Mouse (Mus musculus) liver, embryonic 11.5 days (tissue): ENCODE measurements around the gene Ptprn. TPM values are rescaled to one million over a fixed set of nuclear protein-coding genes. Genes with fewer than 3 reads are reported as not detected.

Source experiments
- ATAC-seq: fragments of 200-750 bp; cut with Nextera tagmentation; replicated peaks from 2 replicates; pipeline ENCODE4 v1.8.0; 2017; ENCODE audit warnings: moderate number of reproducible peaks, mild to moderate bottlenecking, moderate TSS enrichment, moderate library complexity; ENCODE audit not compliant: low FRiP score
- DNase-seq: peaks from one replicate; pipeline ENCODE4 v3.0.0-alpha.2; 2017; ENCODE audit warnings: low spot score
- H3K27ac ChIP-seq: fragments of 300-500 bp; sonication (generic); 2 replicates; pipeline ENCODE4 v1.5.1; 2014; ENCODE audit warnings: mild to moderate bottlenecking, low read depth, low read length, control low read depth
- H3K27me3 ChIP-seq: fragments of 300-500 bp; sonication (generic); replicated peaks from 2 replicates; pipeline ENCODE4 v1.6.1; 2014; ENCODE audit warnings: low read length, mixed read lengths; ENCODE audit not compliant: control insufficient read depth, insufficient read depth
- H3K36me3 ChIP-seq: fragments of 300-500 bp; sonication (generic); 2 replicates; pipeline ENCODE4 v1.6.1; 2014; ENCODE audit warnings: mild to moderate bottlenecking, low read length, moderate library complexity, mixed read lengths; ENCODE audit not compliant: control insufficient read depth, insufficient read depth
- H3K4me1 ChIP-seq: fragments of 300-500 bp; sonication (generic); replicated peaks from 2 replicates; pipeline ENCODE4 v1.6.1; 2014; ENCODE audit warnings: low read length, mixed read lengths; ENCODE audit not compliant: control insufficient read depth, insufficient read depth
- H3K4me2 ChIP-seq: fragments of 300-500 bp; sonication (generic); 2 replicates; pipeline ENCODE4 v1.6.1; 2014; ENCODE audit warnings: mild to moderate bottlenecking, control low read depth, moderate library complexity
- H3K4me3 ChIP-seq: fragments of 300-500 bp; sonication (generic); 2 replicates; pipeline ENCODE4 v1.5.1; 2014; ENCODE audit warnings: low read depth, low read length, control low read depth
- H3K9ac ChIP-seq: fragments of 300-500 bp; sonication (generic); 2 replicates; pipeline ENCODE4 v1.6.1; 2014; ENCODE audit warnings: low read depth, low read length, control low read depth
- H3K9me3 ChIP-seq: fragments of 300-500 bp; sonication (generic); 2 replicates; pipeline ENCODE4 v1.6.1; 2016; ENCODE audit warnings: low read length, inconsistent platforms, mixed read lengths; ENCODE audit not compliant: control insufficient read depth
- WGBS: fragments of 180-500 bp; shearing (Covaris S2); extraction: QIAGEN DNeasy Blood & Tissue Kit; methylation state at CpG from one replicate; pipeline ENCODE4 v1.1.7; 2014; 5-methylcytosine and 5-hydroxymethylcytosine counted together
- polyA plus RNA-seq: library from polyadenylated mRNA; unstranded; fragments of >200 nt; fragmentation: Nextera tagmentation; extraction: Ambion mirVana; gene quantifications from 2 replicates; pipeline ENCODE4 v1.2.1, GENCODE M21; 2014

The Ptprn gene
- polyA plus RNA-seq = 0.55 and 1.0 TPM in 2 replicates

GRCm38 (mm10) chr1:75264091-75264880 lies at the start of gene Ptprn:
TSS of gene Ptprn (minus strand) at chr1:75264502.
- WGBS = 11% methylated on average over 31 of the region's 32 CpGs
- Histone ChIP-seq H3K4me3 (no peak within 1 kb of the TSS), H3K9ac (no peak within 1 kb of the TSS), H3K36me3 (no peaks in the 10 kb centered on the region), H3K27ac (no peak within 1 kb of the TSS), H3K4me2 (peak within 1 kb of the TSS; percentile 46), H3K4me1 (no peaks in the 10 kb centered on the region; the same call in 1 of the 2 replicates), H3K27me3 (peaks cover 39% of the 10 kb centered on the region), H3K9me3 (no peaks in the 10 kb centered on the region)
- DNase-seq = no peak
- ATAC-seq = no peak

- Histone ChIP-seq H3K27me3 (no peaks in the 10 kb centered on the region), H3K4me1 (peaks cover 12% of the 10 kb centered on the region), H3K4me3 (no peak overlapping the region), H3K27ac (no peak overlapping the region), H3K9me3 (no peaks in the 10 kb centered on the region), H3K9ac (no peak overlapping the region), H3K4me2 (no peak overlapping the region), H3K36me3 (peaks cover 21% of the 10 kb centered on the region)
- WGBS = 93% methylated on average over 6 of the region's 6 CpGs
- no peak for ATAC-seq
- no peak for DNase-seq
Observed at GRCm38 (mm10) chr1:75311694-75312093, 47.4 kb upstream of the Ptprn start.

- no peak overlapping the region for H3K27ac ChIP-seq
- H3K27me3 ChIP-seq = no peaks in the 10 kb centered on the region
- no peak overlapping the region for H3K9ac ChIP-seq
- no peak for DNase-seq
- WGBS = 68% methylated on average over 2 of the region's 2 CpGs
- H3K4me2 ChIP-seq = no peak overlapping the region
- H3K36me3 ChIP-seq = peaks cover 6% of the 10 kb centered on the region; the same call in 1 of the 2 replicates
- no peaks in the 10 kb centered on the region for H3K9me3 ChIP-seq
- H3K4me3 ChIP-seq = no peak overlapping the region
- no peak for ATAC-seq
- no peaks in the 10 kb centered on the region for H3K4me1 ChIP-seq
Observed at GRCm38 (mm10) chr1:75304662-75305061, 40.4 kb upstream of the Ptprn start.

GRCm38 (mm10) chr1:75294294-75294693 lies 30.0 kb upstream of the Ptprn start:
- Histone ChIP-seq H3K27ac (no peak overlapping the region), H3K4me1 (no peaks in the 10 kb centered on the region), H3K4me2 (no peak overlapping the region), H3K27me3 (no peaks in the 10 kb centered on the region), H3K9ac (no peak overlapping the region), H3K4me3 (no peak overlapping the region), H3K9me3 (no peaks in the 10 kb centered on the region), H3K36me3 (no peaks in the 10 kb centered on the region)
- WGBS = 58% methylated on average over 5 of the region's 5 CpGs
- DNase-seq (no peak), ATAC-seq (no peak)

GRCm38 (mm10) chr1:75293331-75293701 lies 29.0 kb upstream of the Ptprn start:
- Histone ChIP-seq H3K27ac (peak overlapping the region; percentile 45; the same call in 1 of the 2 replicates), H3K9ac (no peak overlapping the region), H3K4me3 (no peak overlapping the region), H3K4me2 (no peak overlapping the region), H3K9me3 (no peaks in the 10 kb centered on the region), H3K27me3 (no peaks in the 10 kb centered on the region), H3K36me3 (no peaks in the 10 kb centered on the region), H3K4me1 (no peaks in the 10 kb centered on the region)
- DNase-seq = no peak
- WGBS = 79% methylated on average over 5 of the region's 5 CpGs
- no peak for ATAC-seq

GRCm38 (mm10) chr1:75292476-75293330 lies 28.4 kb upstream of the Ptprn start:
- Histone ChIP-seq H3K36me3 (no peaks in the 10 kb centered on the region), H3K4me2 (no peak overlapping the region), H3K4me1 (no peaks in the 10 kb centered on the region), H3K27me3 (no peaks in the 10 kb centered on the region), H3K27ac (peak overlapping the region; percentile 45; the same call in 1 of the 2 replicates), H3K9me3 (no peaks in the 10 kb centered on the region), H3K9ac (no peak overlapping the region), H3K4me3 (no peak overlapping the region)
- DNase-seq = peak; percentile 34
- no peak for ATAC-seq
- 35% methylated on average over 12 of the region's 12 CpGs for WGBS

GRCm38 (mm10) chr1:75291321-75291720 lies 27.0 kb upstream of the Ptprn start:
- WGBS = 85% methylated on average over 8 of the region's 8 CpGs
- H3K9me3 ChIP-seq = no peaks in the 10 kb centered on the region
- no peak overlapping the region for H3K27ac ChIP-seq
- no peaks in the 10 kb centered on the region for H3K36me3 ChIP-seq
- H3K4me2 ChIP-seq = no peak overlapping the region
- no peak for DNase-seq
- no peak for ATAC-seq
- H3K4me3 ChIP-seq = no peak overlapping the region
- no peak overlapping the region for H3K9ac ChIP-seq
- H3K27me3 ChIP-seq = no peaks in the 10 kb centered on the region
- no peaks in the 10 kb centered on the region for H3K4me1 ChIP-seq

- H3K36me3 ChIP-seq = no peaks in the 10 kb centered on the region
- ATAC-seq (no peak), DNase-seq (no peak)
- H3K9me3 ChIP-seq = no peaks in the 10 kb centered on the region
- H3K4me3 ChIP-seq = no peak overlapping the region
- H3K9ac ChIP-seq = no peak overlapping the region
- no peaks in the 10 kb centered on the region for H3K4me1 ChIP-seq
- no peak overlapping the region for H3K27ac ChIP-seq
- no peak overlapping the region for H3K4me2 ChIP-seq
- H3K27me3 ChIP-seq = no peaks in the 10 kb centered on the region
Observed at GRCm38 (mm10) chr1:75290582-75290981, 26.3 kb upstream of the Ptprn start.
